Mouse (Mus musculus) heart, adult 18-20 months (tissue): ENCODE results near the gene Ahnak. TPM values are rescaled to one million over a fixed set of nuclear protein-coding genes. Genes with fewer than 3 reads are reported as not detected.
"Not testable (repeated sequence)": the region's sequence is repeated elsewhere in the genome, so short reads cannot be mapped to it uniquely, and the experiment has no call there.

Experiments
- DNase-seq, 2 experiments: peaks; one replicate each; pipeline ENCODE4 v3.0.0; 2021 to 2022; ENCODE audit warnings: mixed read lengths in 1 of 2
- total RNA-seq, 2 experiments: library from RNA; stranded (reverse); gene quantifications; 2 replicates each; pipeline ENCODE4 v1.2.3; 2021

The Ahnak gene
- total RNA-seq, 2 experiments from 2014 or later, result 341 to 356 TPM

- DNase-seq, result no peak
Measured at GRCm38 (mm10) chr19:8967893-8968292, 21.2 kb upstream of the Ahnak start.

DNA sequence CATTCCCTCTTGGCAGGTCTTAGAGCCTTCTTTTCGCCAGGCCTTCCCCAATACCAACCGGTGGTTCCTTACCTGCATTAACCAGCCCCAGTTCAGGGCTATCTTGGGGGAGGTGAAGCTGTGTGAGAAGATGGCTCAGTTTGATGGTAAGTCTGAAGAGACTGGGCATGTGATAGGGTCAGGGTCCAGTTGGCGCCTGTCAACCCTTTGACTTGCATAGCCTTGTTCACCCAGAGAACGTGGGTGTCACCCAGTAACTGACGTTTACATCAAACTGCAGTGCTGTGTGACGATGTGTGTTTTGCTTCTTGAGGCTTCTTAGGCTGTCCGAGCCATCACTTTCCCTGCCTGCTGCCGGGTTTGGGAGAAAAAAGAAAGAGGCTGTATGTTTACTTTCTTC lies 16.6 kb upstream of the Ahnak start:
- not testable (repeated sequence) for DNase-seq

GRCm38 (mm10) chr19:8974638-8975037 lies 14.4 kb upstream of the Ahnak start:
- no peak for DNase-seq

GRCm38 (mm10) chr19:8975491-8975890 lies 13.6 kb upstream of the Ahnak start:
- DNase-seq, result no peak

GRCm38 (mm10) chr19:8976535-8976934 lies 12.5 kb upstream of the Ahnak start:
- peak; percentile 72 for DNase-seq

DNA sequence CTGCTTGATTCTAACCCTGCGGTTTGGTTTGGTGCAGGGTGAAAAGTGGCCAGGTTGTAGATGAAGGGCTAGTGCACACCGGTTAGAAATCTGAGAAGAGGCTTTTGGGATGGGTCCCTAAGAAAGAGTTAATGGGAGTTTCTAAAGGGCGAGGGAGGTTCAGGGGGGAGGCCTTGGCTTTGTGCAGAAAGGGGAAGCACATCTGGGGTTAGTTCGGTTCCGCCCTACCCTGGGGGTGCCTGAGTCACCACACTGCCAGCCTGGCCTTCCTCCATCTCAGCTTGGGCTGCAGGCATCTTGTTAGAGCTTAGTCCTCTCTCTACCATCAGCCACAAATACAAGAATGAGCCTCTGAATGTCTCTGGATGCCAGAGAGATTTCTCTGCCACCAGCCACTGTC lies 8.3 kb upstream of the Ahnak start:
- DNase-seq, result peak in 1 of 2 experiments; percentile 67

DNA sequence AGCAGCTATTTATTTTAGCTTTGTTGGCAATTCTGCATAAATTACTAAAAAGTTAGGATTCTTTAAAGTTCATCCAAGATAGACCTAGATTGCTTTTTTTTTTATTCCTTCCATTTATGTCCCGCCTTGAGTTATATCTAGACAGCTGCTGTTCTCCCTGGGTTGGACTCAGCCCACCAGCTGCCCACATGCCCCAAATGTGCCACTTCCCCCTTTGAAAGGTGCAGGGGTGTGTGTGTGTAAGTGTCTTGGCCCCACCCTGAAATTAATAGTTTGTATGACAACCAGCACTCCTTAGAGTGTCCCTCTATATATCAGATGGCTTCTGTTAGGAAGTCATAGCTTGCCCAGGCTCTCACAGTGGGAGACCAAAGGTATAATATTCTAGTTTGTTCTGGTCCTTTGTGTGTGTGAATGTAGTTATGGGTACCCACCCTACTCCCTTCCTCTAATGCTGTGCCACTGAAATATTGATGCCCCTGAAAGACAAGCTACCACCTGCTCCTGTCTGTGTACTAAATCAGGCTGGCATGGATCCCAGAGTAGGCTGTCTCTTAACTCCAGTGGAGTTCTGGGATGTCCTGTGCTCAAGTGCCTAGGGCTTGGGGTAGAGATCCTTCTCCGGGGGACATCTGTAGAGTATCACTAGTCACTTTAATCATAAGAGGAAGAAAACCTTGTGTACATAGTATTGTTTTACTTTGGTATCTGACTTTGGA lies 7.5 kb upstream of the Ahnak start:
- peak; percentile 60 to 67 for DNase-seq

GRCm38 (mm10) chr19:8982303-8983149 lies 6.6 kb upstream of the Ahnak start:
- DNase-seq, result no peak

DNA sequence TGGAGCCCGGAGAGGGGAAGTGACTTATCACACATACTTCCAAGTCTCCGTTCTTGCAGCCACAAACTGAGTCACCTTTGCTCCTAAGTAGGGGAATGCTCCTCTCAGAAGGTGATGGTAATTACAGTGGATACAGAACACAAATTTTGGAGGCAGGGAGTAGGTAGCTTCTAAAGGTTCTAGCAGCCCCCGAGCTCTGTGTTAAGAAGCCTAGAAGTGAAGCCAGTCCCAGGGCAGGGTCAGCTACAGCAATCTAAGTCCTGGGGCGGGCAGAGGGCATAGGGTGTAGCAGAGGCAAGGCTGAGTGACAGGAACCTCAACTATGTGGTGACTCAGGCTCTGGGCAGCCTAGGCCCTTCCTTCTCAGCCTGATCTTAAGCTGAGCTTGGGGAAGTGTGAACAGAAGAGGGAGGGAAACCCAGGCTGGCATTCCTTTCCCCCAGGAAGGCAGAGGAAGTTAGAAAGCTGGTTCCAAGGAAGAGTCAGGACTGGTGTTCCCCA lies 5.9 kb upstream of the Ahnak start:
- DNase-seq, result peak; percentile 44 to 75

GRCm38 (mm10) chr19:8984255-8984868 lies 4.7 kb upstream of the Ahnak start:
- peak; percentile 75 to 91 for DNase-seq

DNA sequence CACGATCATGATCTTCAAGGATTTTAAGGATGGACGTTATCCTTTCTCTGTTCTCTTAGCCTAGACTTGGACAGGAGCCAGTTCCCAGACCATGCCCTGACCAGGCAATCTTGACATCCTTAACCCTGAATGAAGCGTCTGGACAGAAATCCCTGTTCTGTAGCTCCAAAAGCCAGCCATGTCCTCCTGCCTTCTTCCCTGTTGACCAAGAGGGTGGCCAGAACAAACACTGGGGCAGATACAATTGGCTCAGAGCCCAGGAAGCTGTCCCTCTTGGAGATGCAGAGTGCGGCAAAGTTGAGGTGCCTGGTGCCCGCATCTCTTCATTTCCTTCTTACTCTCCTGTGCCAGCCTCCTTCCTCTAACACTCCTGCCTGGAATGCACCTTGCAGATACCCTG lies 3.2 kb upstream of the Ahnak start:
- no peak for DNase-seq

GRCm38 (mm10) chr19:8987816-8988215 lies 1.3 kb upstream of the Ahnak start:
- DNase-seq, result peak; percentile 68 to 74

- no peak for DNase-seq
Measured at GRCm38 (mm10) chr19:8988346-8989065, 578 bp upstream of the Ahnak start.

DNA sequence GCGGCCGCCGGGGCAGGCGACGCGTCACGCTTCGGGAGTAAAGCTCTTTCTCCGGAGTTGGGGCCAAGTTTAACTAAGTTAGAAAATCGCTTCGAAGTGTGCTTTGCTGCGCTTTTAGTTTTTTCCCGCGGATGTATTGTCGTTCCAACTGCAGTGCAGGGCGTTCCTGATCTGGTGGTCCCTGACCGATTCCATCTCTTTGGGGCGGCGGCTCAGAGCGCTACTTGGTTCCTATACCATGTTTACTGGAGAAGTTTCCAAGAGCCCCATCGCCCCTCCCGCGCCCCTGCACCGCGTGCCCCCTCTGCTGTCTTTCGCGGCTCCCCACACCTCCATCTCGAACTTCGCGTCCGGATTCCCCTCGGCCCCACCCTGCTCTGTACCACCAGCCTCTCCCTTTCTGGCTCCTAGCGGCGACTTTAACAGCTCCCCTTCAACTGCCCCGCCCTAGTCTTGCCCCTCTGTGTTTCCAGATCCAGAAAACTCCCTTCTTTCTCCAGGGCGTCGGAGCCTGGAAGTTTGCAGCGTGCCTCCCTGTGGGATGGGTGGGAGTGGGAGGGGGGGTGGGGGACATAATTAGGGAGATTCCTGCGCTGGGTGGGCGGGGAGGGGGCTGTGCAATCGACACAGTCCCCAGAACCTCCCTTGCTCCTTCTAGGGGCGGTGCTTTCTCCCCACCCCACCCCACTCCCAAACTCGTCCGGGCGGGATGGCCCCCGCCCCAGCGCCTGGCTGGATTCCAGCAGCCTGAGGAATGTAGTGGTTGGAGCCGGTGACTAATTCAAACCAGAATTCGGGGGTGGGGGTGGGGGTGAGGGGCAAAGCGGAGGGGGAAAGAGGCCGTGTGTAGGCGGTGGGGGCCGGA lies 715 bp downstream of the Ahnak start:
- DNase-seq, result peak; percentile 95

GRCm38 (mm10) chr19:8990432-8991102 lies 1.5 kb downstream of the Ahnak start:
- no peak for DNase-seq

DNA sequence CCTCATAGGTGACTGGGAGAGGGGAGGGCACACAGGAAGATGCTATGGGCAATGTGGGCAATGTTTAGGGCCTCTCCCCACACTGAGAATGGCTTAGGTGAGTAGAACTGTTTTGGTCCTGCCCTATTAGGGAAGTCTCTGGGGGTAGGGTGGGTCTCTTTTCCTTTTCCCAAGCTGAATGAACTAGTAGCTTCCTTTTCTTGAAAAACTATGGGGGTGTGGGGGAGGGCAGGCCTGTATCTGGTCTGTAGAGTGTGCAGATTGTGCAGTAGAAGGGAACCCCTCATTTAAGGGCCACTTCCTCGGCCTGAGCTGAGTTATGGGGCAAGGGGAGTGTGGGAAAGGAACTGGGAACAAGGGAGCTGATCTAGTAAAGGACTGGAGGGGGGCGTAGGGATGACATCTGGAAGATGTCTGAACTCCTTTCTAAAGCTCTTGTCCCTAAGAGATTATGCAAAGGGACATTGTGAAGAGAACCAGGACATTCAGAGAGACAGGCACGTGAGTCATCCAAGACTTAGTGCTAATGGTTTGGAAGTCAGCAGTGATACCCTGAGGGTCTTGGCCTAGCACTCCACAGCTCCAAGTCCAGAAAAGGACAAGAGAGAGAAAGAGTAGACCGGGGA lies 2.3 kb downstream of the Ahnak start:
- DNase-seq, result peak; percentile 68 to 74

- DNase-seq, result peak; percentile 61 to 78
Measured at GRCm38 (mm10) chr19:8991871-8992735, 3.0 kb downstream of the Ahnak start.

- peak; percentile 96 for DNase-seq
Measured at GRCm38 (mm10) chr19:8992769-8993624, 3.9 kb downstream of the Ahnak start.
